Mouse (Mus musculus) neural tube, embryonic 13.5 days (tissue): ENCODE data around the gene Gm14085. TPM values are rescaled to one million over a fixed set of nuclear protein-coding genes. Genes with fewer than 3 reads are reported as not detected.
"Not testable (repeated sequence)": the region's sequence is repeated elsewhere in the genome, so short reads cannot be mapped to it uniquely, and the experiment has no call there.

Source experiments
- ATAC-seq: fragments of 200-750 bp; cut with Nextera tagmentation; 2 replicates; pipeline ENCODE4 v1.8.0; 2017; ENCODE audit warnings: low read depth, mild to moderate bottlenecking, moderate TSS enrichment, moderate library complexity
- H3K27ac ChIP-seq: fragments of 300-500 bp; sonication (generic); replicated peaks from 2 replicates; pipeline ENCODE4 v1.5.1; 2015; ENCODE audit warnings: moderate library complexity, mild to moderate bottlenecking, inconsistent platforms
- H3K27me3 ChIP-seq: fragments of 300-500 bp; sonication (generic); 2 replicates; pipeline ENCODE4 v1.6.1; 2015; ENCODE audit warnings: mild to moderate bottlenecking, inconsistent platforms
- H3K36me3 ChIP-seq: fragments of 300-500 bp; sonication (generic); 2 replicates; pipeline ENCODE4 v1.6.1; 2015; ENCODE audit warnings: mild to moderate bottlenecking, inconsistent platforms
- H3K4me1 ChIP-seq: fragments of 300-500 bp; sonication (generic); replicated peaks from 2 replicates; pipeline ENCODE4 v1.6.1; 2015; ENCODE audit warnings: inconsistent platforms
- H3K4me2 ChIP-seq: fragments of 300-500 bp; sonication (generic); 2 replicates; pipeline ENCODE4 v1.6.1; 2015; ENCODE audit warnings: inconsistent platforms, mild to moderate bottlenecking, moderate library complexity
- H3K4me3 ChIP-seq: fragments of 300-500 bp; sonication (generic); 2 replicates; pipeline ENCODE4 v1.5.1; 2015; ENCODE audit warnings: mild to moderate bottlenecking, inconsistent platforms
- H3K9ac ChIP-seq: fragments of 300-500 bp; sonication (generic); 2 replicates; pipeline ENCODE4 v1.6.1; 2015; ENCODE audit warnings: moderate library complexity, mild to moderate bottlenecking, inconsistent platforms
- H3K9me3 ChIP-seq: fragments of 300-500 bp; sonication (generic); 2 replicates; pipeline ENCODE4 v1.6.1; 2016; ENCODE audit warnings: inconsistent platforms
- WGBS: fragments of 180-500 bp; shearing (Covaris S2); methylation state at CpG from one replicate; pipeline ENCODE4 v1.1.7; 2015; 5-methylcytosine and 5-hydroxymethylcytosine counted together
- polyA plus RNA-seq: library from polyadenylated mRNA; unstranded; fragments of >200 nt; fragmentation: Nextera tagmentation; extraction: Ambion mirVana; gene quantifications from 2 replicates; pipeline ENCODE4 v1.2.1, GENCODE M21; 2015

Gene Gm14085
- not detected in 2 replicates for polyA plus RNA-seq

DNA sequence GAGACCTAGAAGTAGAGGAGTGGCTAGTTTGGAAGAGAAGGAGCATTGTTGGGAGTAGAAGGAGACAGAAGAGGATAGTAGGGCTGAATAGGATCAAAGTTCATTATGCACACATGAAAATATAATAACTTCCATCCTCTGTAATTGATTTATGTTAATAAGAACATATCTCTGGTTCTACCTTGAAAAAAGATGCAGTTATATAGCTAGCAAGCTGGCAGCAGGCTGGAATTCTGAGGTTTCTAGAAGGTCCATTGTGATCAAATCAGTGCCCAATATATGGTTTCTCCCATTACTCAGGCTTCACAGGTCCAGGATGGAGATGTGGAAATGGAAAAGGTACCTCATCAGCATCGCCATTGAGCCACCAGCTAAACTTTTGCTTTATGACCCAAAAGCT lies at the start of gene Gm14085:
TSS of gene Gm14085 (plus strand) at position 301 of the 400 bp plus-strand sequence.
- Histone ChIP-seq H3K4me2 (no peak within 1 kb of the TSS), H3K9me3 (no peaks in the 10 kb centered on the region), H3K36me3 (no peaks in the 10 kb centered on the region), H3K9ac (no peak within 1 kb of the TSS), H3K4me1 (no peaks in the 10 kb centered on the region), H3K4me3 (no peak within 1 kb of the TSS), H3K27ac (no peak within 1 kb of the TSS), H3K27me3 (no peaks in the 10 kb centered on the region)
- 100% methylated on average over 1 of the region's 1 CpGs for WGBS
- no peak for ATAC-seq

DNA sequence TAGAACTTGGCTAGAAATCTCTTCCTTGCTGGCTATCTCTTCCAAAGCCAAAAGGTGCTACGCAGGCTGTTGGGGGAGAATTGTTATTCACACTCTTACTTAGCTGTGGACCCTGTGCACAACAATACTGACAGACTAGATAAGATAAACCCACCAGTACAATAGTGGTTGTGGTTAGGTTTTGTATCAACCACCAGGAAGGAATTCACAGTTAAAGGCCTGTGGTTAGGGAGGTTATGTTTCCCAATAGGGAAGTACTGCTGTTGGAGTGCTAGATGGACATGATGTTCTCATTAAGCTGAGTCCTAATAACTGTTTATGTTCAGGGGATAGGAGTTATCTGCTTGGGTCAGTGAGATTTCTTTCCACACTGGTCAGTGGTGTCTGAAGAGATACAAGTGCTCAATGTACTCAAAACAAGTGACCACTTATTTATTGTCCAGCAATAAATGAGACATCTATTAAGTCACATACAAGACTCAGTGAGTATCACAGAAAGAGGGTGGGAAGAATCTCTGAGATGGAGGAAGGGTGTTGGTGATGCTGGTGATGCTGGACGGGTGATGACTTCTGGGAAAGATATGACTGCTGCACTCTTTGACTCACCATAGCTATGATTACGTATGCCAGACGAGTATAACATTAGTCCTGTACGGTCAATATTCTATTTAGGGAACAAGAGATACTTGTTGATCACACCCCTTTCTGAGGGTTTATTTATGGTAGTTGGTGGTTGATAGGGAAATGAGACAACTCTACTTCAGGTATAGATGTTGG lies 45.8 kb upstream of the Gm14085 start:
- H3K27ac ChIP-seq, H3K4me3 ChIP-seq, H3K9ac ChIP-seq, H3K36me3 ChIP-seq, H3K9me3 ChIP-seq, H3K4me1 ChIP-seq, H3K4me2 ChIP-seq, H3K27me3 ChIP-seq, ATAC-seq: not testable (repeated sequence)
- WGBS = 93% methylated on average over 5 of the region's 5 CpGs

DNA sequence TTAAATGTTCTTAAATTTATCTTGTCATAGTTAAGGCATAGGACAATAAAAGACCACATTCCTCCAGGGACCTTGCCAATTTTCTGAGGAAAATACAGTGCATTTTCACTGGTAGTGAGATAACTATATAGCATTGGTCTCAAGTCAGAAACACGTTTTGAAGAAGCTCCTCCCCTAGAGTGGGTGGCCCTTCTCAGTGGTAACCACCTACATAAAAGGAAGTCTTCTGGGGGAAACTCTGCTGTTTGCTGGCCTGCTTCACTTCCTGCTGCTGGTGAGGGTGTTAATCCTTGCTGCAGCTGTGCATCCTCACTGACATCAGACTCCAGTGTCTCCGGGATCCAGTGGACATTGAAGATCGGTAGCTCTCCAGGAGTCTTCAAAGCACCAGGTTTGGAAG lies 44.2 kb upstream of the Gm14085 start:
- H3K4me1 ChIP-seq, H3K9me3 ChIP-seq, H3K9ac ChIP-seq, ATAC-seq, H3K27me3 ChIP-seq, H3K36me3 ChIP-seq, H3K27ac ChIP-seq, H3K4me2 ChIP-seq, H3K4me3 ChIP-seq: not testable (repeated sequence)
- 44% methylated on average over 2 of the region's 3 CpGs for WGBS

DNA sequence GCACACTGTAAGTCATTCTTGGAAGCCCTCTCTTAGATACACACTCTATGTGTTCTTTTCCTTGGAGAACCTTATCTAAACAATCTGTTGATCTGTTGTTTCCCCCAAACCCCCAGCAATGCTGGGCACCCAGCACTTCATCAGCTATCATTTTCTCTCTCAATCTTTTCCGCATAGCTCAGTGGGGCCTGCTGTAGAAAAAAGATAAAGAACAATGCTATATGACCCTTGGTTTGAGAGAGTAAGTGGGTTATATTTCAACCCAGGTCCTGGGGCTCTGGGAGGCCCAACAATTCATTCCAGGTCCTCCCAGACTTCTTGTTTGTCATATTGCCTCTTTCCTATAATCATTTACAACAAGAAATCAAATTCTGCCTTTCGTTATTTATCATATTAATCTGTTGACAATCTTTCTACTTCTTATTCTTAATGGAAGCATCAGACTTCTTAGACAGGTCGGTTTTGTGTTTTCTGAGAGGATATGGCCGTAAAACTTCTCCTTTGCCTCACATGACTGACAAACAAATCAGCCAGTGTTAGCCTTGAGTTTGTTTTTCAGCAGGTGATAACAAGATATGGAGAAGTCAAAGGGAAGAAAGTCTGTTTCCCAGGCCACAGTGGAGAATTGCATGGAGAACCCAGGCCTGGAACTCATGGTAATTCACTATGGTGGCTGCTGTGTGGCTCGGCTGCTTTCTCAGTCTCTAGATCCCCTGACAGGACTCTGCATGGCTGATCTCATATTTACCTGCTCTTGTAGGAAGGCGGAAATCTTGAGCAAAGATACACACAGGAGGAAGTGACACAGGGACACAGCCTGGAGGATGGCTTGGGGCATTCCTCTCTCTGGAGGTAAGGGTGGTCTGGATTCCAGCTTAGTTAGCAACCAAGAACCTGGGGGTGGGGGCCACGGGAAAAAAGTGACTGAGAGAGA lies 43.5 kb upstream of the Gm14085 start:
- whole genome bisulfite sequencing = 87% methylated on average over 7 of the region's 7 CpGs
- ATAC-seq = no peak
- Histone ChIP-seq H3K4me3 (no peak overlapping the region), H3K9me3 (no peaks in the 10 kb centered on the region), H3K36me3 (no peaks in the 10 kb centered on the region), H3K27me3 (no peaks in the 10 kb centered on the region), H3K27ac (no peak overlapping the region), H3K4me1 (no peaks in the 10 kb centered on the region), H3K9ac (no peak overlapping the region), H3K4me2 (no peak overlapping the region)

DNA sequence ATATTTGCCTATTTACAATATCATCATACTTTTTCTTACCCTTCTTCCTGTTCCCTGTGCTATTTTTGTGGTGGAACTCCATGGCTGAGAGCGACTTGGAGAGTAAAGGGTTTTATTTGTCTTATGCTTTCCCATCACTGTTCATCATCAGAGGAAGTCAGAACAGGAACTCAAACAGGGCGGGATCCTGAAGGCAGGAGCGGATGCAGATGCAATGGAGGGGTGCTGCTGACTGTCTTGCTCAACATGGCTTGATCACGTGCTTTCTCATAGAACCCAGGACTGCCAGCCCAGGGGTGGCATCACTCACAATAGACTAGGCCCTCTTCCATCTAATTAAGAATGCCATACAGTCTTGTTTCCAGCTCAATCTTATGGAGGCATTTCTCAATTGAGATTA lies 34.4 kb upstream of the Gm14085 start:
- no peak overlapping the region for H3K4me3 ChIP-seq
- H3K9ac ChIP-seq = no peak overlapping the region
- no peak overlapping the region for H3K27ac ChIP-seq
- WGBS = 91% methylated on average over 4 of the region's 4 CpGs
- no peaks in the 10 kb centered on the region for H3K4me1 ChIP-seq
- H3K27me3 ChIP-seq = no peaks in the 10 kb centered on the region
- no peaks in the 10 kb centered on the region for H3K36me3 ChIP-seq
- ATAC-seq = no peak
- no peak overlapping the region for H3K4me2 ChIP-seq
- H3K9me3 ChIP-seq = no peaks in the 10 kb centered on the region

DNA sequence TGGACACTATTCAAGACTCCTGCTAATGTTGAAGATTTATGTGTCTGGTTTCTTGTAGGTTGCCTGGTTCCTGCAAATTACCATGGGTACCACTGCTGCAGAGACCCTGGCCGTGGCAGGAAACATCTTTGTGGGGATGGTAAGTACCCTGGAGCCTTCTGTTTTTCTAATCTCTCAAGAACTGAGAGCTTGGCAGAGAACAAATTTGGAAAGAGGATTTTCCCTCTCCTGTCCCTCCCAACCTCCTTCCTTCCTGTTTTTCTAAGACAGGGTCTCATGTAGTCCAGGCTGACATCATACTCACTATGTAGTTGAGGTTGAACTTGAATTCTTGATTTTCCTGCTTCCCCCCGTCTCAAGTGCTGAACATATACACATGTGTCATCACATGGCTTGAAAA lies 32.3 kb upstream of the Gm14085 start:
- no peak overlapping the region for H3K27ac ChIP-seq
- 58% methylated on average over 2 of the region's 2 CpGs for WGBS
- H3K4me1 ChIP-seq = no peaks in the 10 kb centered on the region
- no peak; the same call in 1 of the 2 replicates for ATAC-seq
- no peak overlapping the region for H3K4me2 ChIP-seq
- no peaks in the 10 kb centered on the region for H3K36me3 ChIP-seq
- no peak overlapping the region for H3K9ac ChIP-seq
- H3K4me3 ChIP-seq = no peak overlapping the region
- H3K9me3 ChIP-seq = no peaks in the 10 kb centered on the region
- H3K27me3 ChIP-seq = no peaks in the 10 kb centered on the region

DNA sequence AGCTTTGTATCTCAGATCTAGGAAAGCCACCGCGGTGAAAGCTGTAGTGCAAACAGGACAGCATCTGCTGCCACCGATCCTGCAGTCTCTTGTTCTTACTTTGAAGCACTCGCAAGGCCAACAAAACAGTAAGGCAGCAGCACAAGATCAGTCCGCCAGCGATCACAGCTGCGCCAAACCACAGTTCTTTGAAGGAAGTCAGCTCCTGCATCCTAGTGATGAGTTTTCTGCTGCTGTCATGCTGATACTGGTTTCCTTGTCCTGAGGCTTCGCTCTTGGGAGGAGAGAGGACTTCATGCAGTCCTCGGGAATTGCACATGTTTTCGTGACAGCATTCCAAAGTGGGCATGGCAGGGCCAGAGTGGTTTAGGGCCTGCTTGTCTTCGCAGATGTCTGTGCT lies 17.8 kb upstream of the Gm14085 start:
- Histone ChIP-seq H3K4me3 (peak overlapping the region; percentile 62), H3K9ac (peak overlapping the region; percentile 69), H3K4me1 (peaks cover 9% of the 10 kb centered on the region), H3K36me3 (no peaks in the 10 kb centered on the region), H3K27me3 (no peaks in the 10 kb centered on the region), H3K4me2 (peak overlapping the region; percentile 89), H3K27ac (no peak overlapping the region), H3K9me3 (no peaks in the 10 kb centered on the region)
- ATAC-seq = no peak
- WGBS = 33% methylated on average over 11 of the region's 11 CpGs

DNA sequence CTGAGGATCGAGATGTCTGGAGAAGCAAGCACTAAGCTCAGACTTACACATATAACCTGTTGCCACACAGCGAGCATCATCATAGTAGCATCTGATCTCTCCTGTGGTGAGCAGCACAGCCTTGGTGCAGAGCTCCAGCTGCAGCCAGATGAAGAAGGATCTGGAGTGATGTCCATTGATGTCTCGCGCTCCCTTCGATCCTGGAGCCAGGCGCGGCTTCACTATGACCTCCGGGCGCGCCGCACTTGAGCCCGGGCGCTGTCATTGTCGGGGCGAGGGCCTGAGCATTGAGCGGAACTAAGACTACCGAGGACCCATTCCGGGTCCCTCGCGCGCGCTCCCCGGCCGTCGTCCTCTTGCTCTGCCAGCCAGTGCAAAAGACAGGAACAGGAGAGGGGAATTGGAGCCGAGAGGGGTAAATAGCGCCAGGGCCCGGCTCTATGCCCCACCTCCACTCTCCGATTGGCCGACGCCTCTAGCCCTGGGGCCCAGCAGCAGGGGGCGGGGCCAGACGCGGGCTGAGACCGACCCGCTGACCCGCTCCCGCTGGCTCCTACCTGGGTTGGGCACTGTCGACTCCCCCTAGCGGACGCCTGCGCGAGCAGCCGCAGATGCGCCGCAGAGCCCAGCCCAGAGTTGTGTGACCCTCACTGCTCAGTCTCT lies 17.3 kb upstream of the Gm14085 start:
- no peak overlapping the region for H3K27ac ChIP-seq
- peak overlapping the region; percentile 62 for H3K4me3 ChIP-seq
- H3K27me3 ChIP-seq = no peaks in the 10 kb centered on the region
- H3K9me3 ChIP-seq = no peaks in the 10 kb centered on the region
- H3K4me1 ChIP-seq = peaks cover 9% of the 10 kb centered on the region
- WGBS = 2% methylated on average over 46 of the region's 46 CpGs
- H3K9ac ChIP-seq = peak overlapping the region; percentile 69
- H3K4me2 ChIP-seq = peak overlapping the region; percentile 89
- peak; percentile 99 for ATAC-seq
- H3K36me3 ChIP-seq = no peaks in the 10 kb centered on the region

DNA sequence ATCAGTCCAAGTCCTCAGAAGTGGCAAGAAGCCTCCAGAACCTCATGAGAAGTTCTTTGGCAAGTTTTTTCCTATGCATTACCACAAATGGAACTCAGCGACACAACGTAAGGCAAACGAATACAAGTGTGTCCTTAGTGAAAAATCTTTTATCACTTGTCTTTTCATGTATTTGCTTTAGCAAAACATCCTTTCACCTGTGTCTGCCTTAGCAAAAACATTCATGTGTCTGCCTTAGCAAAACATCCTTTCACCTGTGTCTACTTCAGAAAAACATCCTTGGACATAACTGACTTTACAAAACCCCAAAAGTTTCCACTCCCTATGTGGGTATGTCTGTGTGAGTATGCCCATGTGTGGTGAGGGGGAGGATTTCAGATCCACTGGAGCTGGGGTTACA lies 15.5 kb upstream of the Gm14085 start:
- Histone ChIP-seq H3K4me3 (no peak overlapping the region), H3K36me3 (no peaks in the 10 kb centered on the region), H3K9ac (no peak overlapping the region), H3K27ac (no peak overlapping the region), H3K4me2 (no peak overlapping the region), H3K4me1 (peaks cover 9% of the 10 kb centered on the region), H3K27me3 (no peaks in the 10 kb centered on the region), H3K9me3 (no peaks in the 10 kb centered on the region)
- no peak for ATAC-seq
- WGBS = 93% methylated on average over 3 of the region's 3 CpGs

DNA sequence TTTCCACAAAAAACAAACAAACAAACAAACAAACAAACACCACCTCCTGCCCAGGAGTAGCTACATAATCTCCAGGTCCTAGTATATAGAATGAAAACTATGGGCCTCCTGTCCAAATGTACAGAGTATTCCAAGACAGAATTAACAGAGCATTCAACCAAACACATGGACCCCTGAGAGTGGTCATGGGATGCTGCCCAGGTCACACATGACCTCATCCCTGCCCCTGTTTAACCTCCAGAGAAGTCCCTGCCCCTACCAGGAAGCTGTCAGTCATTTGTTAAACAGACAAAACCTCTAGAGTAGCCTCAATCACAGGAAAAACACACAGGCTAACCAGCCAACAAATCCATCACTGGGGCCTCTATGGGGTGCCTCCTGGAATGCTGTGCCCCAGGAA lies 8.2 kb upstream of the Gm14085 start:
- no peak overlapping the region for H3K27ac ChIP-seq
- H3K4me1 ChIP-seq = no peaks in the 10 kb centered on the region
- H3K27me3 ChIP-seq = no peaks in the 10 kb centered on the region
- no peaks in the 10 kb centered on the region for H3K36me3 ChIP-seq
- no peak overlapping the region for H3K4me3 ChIP-seq
- H3K9ac ChIP-seq = no peak overlapping the region
- ATAC-seq = no peak
- no peak overlapping the region for H3K4me2 ChIP-seq
- H3K9me3 ChIP-seq = no peaks in the 10 kb centered on the region

DNA sequence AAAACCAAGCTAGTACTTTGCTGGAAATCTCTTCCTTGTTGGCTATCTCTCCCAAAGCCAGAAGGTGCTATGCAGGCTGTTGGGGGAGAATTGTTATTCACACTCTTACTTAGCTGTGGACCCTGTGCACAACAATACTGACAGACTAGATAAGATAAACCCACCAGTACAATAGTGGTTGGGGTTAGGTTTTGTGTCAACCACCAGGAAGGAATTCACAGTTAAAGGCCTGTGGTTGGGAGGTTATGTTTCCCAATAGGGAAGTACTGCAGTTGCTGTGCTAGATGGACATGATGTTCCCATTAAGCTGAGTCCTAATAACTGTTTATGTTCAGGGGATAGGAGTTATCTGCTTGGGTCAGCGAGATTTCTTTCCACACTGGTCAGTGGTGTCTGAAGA lies 954 bp upstream of the Gm14085 start:
- WGBS = 75% methylated on average over 1 of the region's 1 CpGs
- H3K27ac ChIP-seq, H3K9me3 ChIP-seq, H3K4me3 ChIP-seq, H3K4me2 ChIP-seq, H3K9ac ChIP-seq, ATAC-seq, H3K4me1 ChIP-seq, H3K27me3 ChIP-seq, H3K36me3 ChIP-seq: not testable (repeated sequence)

DNA sequence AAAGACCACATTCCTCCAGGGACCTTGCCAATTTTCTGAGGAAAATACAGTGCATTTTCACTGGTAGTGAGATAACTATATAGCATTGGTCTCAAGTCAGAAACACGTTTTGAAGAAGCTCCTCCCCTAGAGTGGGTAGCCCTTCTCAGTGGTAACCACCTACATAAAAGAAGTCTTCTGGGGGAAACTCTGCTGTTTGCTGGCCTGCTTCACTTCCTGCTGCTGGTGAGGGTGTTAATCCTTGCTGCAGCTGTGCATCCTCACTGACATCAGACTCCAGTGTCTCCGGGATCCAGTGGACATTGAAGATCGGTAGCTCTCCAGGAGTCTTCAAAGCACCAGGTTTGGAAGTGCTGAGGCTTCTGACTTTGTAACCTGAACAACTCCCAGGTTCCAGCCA lies 913 bp downstream of the Gm14085 start:
- H3K36me3 ChIP-seq, H3K27me3 ChIP-seq, H3K4me2 ChIP-seq, H3K9me3 ChIP-seq, H3K4me1 ChIP-seq, H3K9ac ChIP-seq, H3K4me3 ChIP-seq, H3K27ac ChIP-seq, ATAC-seq: not testable (repeated sequence)
- 74% methylated on average over 2 of the region's 3 CpGs for WGBS
